Comparison of ENCODE assay signal across 16 mouse cellular contexts in the genomic region with DNA sequence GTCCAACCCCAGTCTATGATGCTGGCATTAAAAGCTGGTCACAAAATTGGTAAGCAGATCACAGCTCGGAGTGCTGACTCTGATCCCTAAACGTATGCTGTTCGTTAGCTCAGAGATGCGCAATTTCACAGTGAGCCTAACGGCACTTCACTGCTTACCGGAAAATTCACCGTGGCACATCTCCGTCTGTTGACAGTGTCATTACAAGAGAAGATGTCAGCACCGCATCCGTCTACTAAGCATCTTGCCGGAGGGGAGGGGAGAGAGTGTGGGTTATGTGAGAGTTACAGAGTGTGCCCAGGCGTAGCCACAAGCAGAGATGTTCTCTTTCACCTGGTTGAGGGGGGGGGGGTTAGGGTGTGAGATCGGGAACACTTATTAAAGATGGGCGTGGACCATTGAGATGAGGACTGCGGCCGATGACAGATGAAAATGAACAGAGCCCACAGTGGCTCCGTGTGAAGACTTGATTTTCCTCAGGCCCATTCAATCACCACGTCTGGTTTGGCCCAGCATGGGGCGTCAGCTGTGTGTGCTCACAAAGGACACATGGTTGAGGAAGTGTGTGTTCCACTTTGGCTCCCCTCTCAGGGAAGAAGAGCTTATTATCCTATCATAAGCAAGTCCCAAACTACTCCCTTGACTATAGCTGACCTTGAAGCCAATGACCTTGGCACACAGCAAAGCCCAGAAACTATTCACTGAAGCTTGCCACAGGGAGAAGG.
A peak's percentile ranks its signal among the peaks of the same experiment; 100 is the strongest.
DNase-seq lines count a peak whose midpoint lies in the region; ATAC-seq lines count a peak whose summit lies in the region.
"Had no signal": no experiment of that assay in that cellular context is flagged by ENCODE, and none has a peak within 500 bp of the region (broad histone marks: within the 10 kb centered on the region; RNA-seq: fewer than 3 reads in every experiment).

No protein-coding gene starts in this region.

- ATAC-seq in cerebellum, adult (ENCODE audit: insufficient number of reproducible peaks, low FRiP score, low TSS enrichment) = no peak
- peak; percentile 29; the same call in 1 of the 2 replicates for ATAC-seq in hindbrain, embryonic 13.5 days (ENCODE audit: low FRiP score)
- no peak for ATAC-seq in hindbrain, embryonic 11.5 days (ENCODE audit: low FRiP score)
- ATAC-seq: intestine, postnatal 0 days had no signal

- H3K9me3 ChIP-seq in hindbrain, embryonic 13.5 days = no peaks in the 10 kb centered on the region
- no peaks in the 10 kb centered on the region for H3K9me3 ChIP-seq in hindbrain, embryonic 11.5 days (ENCODE audit: control insufficient read depth, low read length)
- H3K9me3 ChIP-seq: embryonic facial prominence, embryonic 10.5 days; liver, embryonic 13.5 days had no signal

- 44% methylated on average over 19 of the region's 19 CpGs for WGBS in hindbrain, embryonic 13.5 days
- WGBS in hindbrain, embryonic 11.5 days = 69% methylated on average over 19 of the region's 19 CpGs

- no peak overlapping the region for H3K4me3 ChIP-seq in hindbrain, embryonic 13.5 days
- H3K4me3 ChIP-seq in hindbrain, embryonic 11.5 days (ENCODE audit: low read depth, low read length) = no peak overlapping the region
- H3K4me3 ChIP-seq: embryonic facial prominence, embryonic 10.5 days; liver, embryonic 13.5 days had no signal

- no peaks in the 10 kb centered on the region for H3K27me3 ChIP-seq in hindbrain, embryonic 13.5 days
- no peaks in the 10 kb centered on the region for H3K27me3 ChIP-seq in hindbrain, embryonic 11.5 days (ENCODE audit: control insufficient read depth, insufficient read depth, low read length)
- H3K27me3 ChIP-seq: liver, embryonic 13.5 days had no signal

- peaks cover 77% of the 10 kb centered on the region for H3K4me1 ChIP-seq in hindbrain, embryonic 13.5 days (replicated peaks)
- H3K4me1 ChIP-seq in hindbrain, embryonic 11.5 days (replicated peaks; ENCODE audit: control insufficient read depth, insufficient read depth, low read length) = peaks cover 2% of the 10 kb centered on the region; the same call in 1 of the 2 replicates
- H3K4me1 ChIP-seq: liver, embryonic 13.5 days had no signal

- no peaks in the 10 kb centered on the region for H3K36me3 ChIP-seq in hindbrain, embryonic 13.5 days
- H3K36me3 ChIP-seq in hindbrain, embryonic 11.5 days (ENCODE audit: control insufficient read depth, insufficient read depth, low read length) = no peaks in the 10 kb centered on the region
- H3K36me3 ChIP-seq: embryonic facial prominence, embryonic 10.5 days; liver, embryonic 13.5 days had no signal

- H3K9ac ChIP-seq in hindbrain, embryonic 13.5 days = no peak overlapping the region
- no peak overlapping the region for H3K9ac ChIP-seq in hindbrain, embryonic 11.5 days (ENCODE audit: low read depth, low read length)
- H3K9ac ChIP-seq: liver, embryonic 13.5 days had no signal

- intact Hi-C loops in gastrocnemius, postnatal 14 days (cut with DNase I; ENCODE audit: low total_unique reads) = no loop called here

- no peak overlapping the region for H3K4me2 ChIP-seq in hindbrain, embryonic 13.5 days
- H3K4me2 ChIP-seq in hindbrain, embryonic 11.5 days (replicated peaks; ENCODE audit: low read depth, low read length) = no peak overlapping the region
- H3K4me2 ChIP-seq: liver, embryonic 13.5 days had no signal

- DNase-seq in cerebellum, postnatal 10 days = peak; percentile 52 to 59
- DNase-seq in hindbrain, embryonic 11.5 days (ENCODE audit: low spot score) = no peak
- peak; percentile 57 for DNase-seq in retina, postnatal 1 day
- no peak for DNase-seq in retina, embryonic 14.5 days (ENCODE audit: low spot score)
- DNase-seq in ovary, adult 18-20 months (ENCODE audit: low spot score) = no peak
- no peak for DNase-seq in gastrocnemius, postnatal 14 days
- DNase-seq: adrenal gland, postnatal 10 days; cerebellum, adult 8-10 months; kidney, postnatal 25 days; liver, embryonic 13.5 days; lung, adult 2 months; lung, postnatal 14 days had no signal

- peak overlapping the region; percentile 56 for H3K27ac ChIP-seq in hindbrain, embryonic 13.5 days
- no peak overlapping the region for H3K27ac ChIP-seq in hindbrain, embryonic 11.5 days (ENCODE audit: low read depth, low read length)
- H3K27ac ChIP-seq: embryonic facial prominence, embryonic 10.5 days; liver, embryonic 13.5 days had no signal

Comparison
In these comparisons a context has a peak if more than half of its experiments do, and no peak if none do; other contexts are left out.
1. DNase-seq: peak in cerebellum, postnatal 10 days (2 of 2) and retina, postnatal 1 day (single experiment); none in hindbrain, embryonic 11.5 days (single experiment), retina, embryonic 14.5 days (single experiment), ovary, adult 18-20 months (single experiment) and gastrocnemius, postnatal 14 days (single experiment).